Mouse (Mus musculus) kidney, postnatal 10 days (tissue): ENCODE measurements around the gene Creb5.
A peak's percentile ranks its signal among the peaks of the same experiment; 100 is the strongest.

Experiments
- DNase-seq: peaks from one replicate; pipeline ENCODE4 v3.0.0; 2021; ENCODE audit warnings: mixed read lengths

Creb5 gene

GRCm38 (mm10) chr6:53493864-53494263 lies 206.8 kb downstream of the Creb5 start:
- DNase-seq = no peak

- no peak for DNase-seq
Observed at GRCm38 (mm10) chr6:53495667-53496066, 208.6 kb downstream of the Creb5 start.

- DNase-seq = peak; percentile 64
Observed at GRCm38 (mm10) chr6:53496325-53496753, 209.3 kb downstream of the Creb5 start.

- DNase-seq = no peak
Observed at GRCm38 (mm10) chr6:53497904-53498536, 210.9 kb downstream of the Creb5 start.

GRCm38 (mm10) chr6:53499621-53500295 lies 212.7 kb downstream of the Creb5 start:
- peak; percentile 39 for DNase-seq

GRCm38 (mm10) chr6:53501236-53501635 lies 214.2 kb downstream of the Creb5 start:
- DNase-seq = no peak

GRCm38 (mm10) chr6:53506947-53507564 lies 220.0 kb downstream of the Creb5 start:
- no peak for DNase-seq

GRCm38 (mm10) chr6:53508847-53509494 lies 221.9 kb downstream of the Creb5 start:
- no peak for DNase-seq

GRCm38 (mm10) chr6:53510005-53510404 lies 222.9 kb downstream of the Creb5 start:
- no peak for DNase-seq

- DNase-seq = no peak
Observed at GRCm38 (mm10) chr6:53512226-53512625, 225.2 kb downstream of the Creb5 start.

GRCm38 (mm10) chr6:53513380-53513779 lies 226.3 kb downstream of the Creb5 start:
- no peak for DNase-seq

GRCm38 (mm10) chr6:53514862-53515261 lies 227.8 kb downstream of the Creb5 start:
- DNase-seq = peak; percentile 24

- DNase-seq = no peak
Observed at GRCm38 (mm10) chr6:53515611-53516010, 228.5 kb downstream of the Creb5 start.

GRCm38 (mm10) chr6:53517371-53517945 lies 230.4 kb downstream of the Creb5 start:
- no peak for DNase-seq

- no peak for DNase-seq
Observed at GRCm38 (mm10) chr6:53523743-53524497, 236.8 kb downstream of the Creb5 start.

- no peak for DNase-seq
Observed at GRCm38 (mm10) chr6:53526460-53526859, 239.4 kb downstream of the Creb5 start.

- DNase-seq = no peak
Observed at GRCm38 (mm10) chr6:53530742-53531141, 243.7 kb downstream of the Creb5 start.

- DNase-seq = no peak
Observed at GRCm38 (mm10) chr6:53531461-53531860, 244.4 kb downstream of the Creb5 start.

GRCm38 (mm10) chr6:53537530-53537929 lies 250.5 kb downstream of the Creb5 start:
- no peak for DNase-seq

GRCm38 (mm10) chr6:53541798-53542197 lies 254.7 kb downstream of the Creb5 start:
- DNase-seq = no peak

GRCm38 (mm10) chr6:53545483-53545900 lies 258.4 kb downstream of the Creb5 start:
- DNase-seq = peak; percentile 10

GRCm38 (mm10) chr6:53545989-53546388 lies 258.9 kb downstream of the Creb5 start:
- DNase-seq = no peak
